Mouse (Mus musculus) lung, postnatal 4 days (tissue): ENCODE results near the gene Eef1e1.
A peak's percentile ranks its signal among the peaks of the same experiment; 100 is the strongest.
"Not testable (repeated sequence)": the region's sequence is repeated elsewhere in the genome, so short reads cannot be mapped to it uniquely, and the experiment has no call there.

Source experiments
- DNase-seq, 2 experiments: peaks; one replicate each; pipeline ENCODE4 v3.0.0; 2021

The Eef1e1 gene

GRCm38 (mm10) chr13:38658528-38659280 lies at the start of gene Eef1e1:
TSS of gene Eef1e1 (minus strand) at chr13:38659058.
- DNase-seq = peak; percentile 97

- no peak for DNase-seq
These were observed 32.0 kb upstream of the Eef1e1 start for GRCm38 (mm10) chr13:38690845-38691244.

- DNase-seq = peak in 1 of 2 experiments; percentile 24
These were observed 31.2 kb upstream of the Eef1e1 start for GRCm38 (mm10) chr13:38690028-38690427.

GRCm38 (mm10) chr13:38688761-38689160 lies 29.9 kb upstream of the Eef1e1 start:
- DNase-seq = no peak

GRCm38 (mm10) chr13:38672336-38672735 lies 13.5 kb upstream of the Eef1e1 start:
- no peak for DNase-seq

GRCm38 (mm10) chr13:38671451-38671850 lies 12.6 kb upstream of the Eef1e1 start:
- not testable (repeated sequence) for DNase-seq

GRCm38 (mm10) chr13:38670051-38670450 lies 11.2 kb upstream of the Eef1e1 start:
- DNase-seq = no peak

GRCm38 (mm10) chr13:38668514-38668913 lies 9.7 kb upstream of the Eef1e1 start:
- DNase-seq = peak; percentile 34 to 58

GRCm38 (mm10) chr13:38664753-38665152 lies 5.9 kb upstream of the Eef1e1 start:
- no peak for DNase-seq

GRCm38 (mm10) chr13:38659524-38660136 lies 772 bp upstream of the Eef1e1 start:
- DNase-seq = no peak

- DNase-seq = no peak
These were observed 993 bp downstream of the Eef1e1 start for GRCm38 (mm10) chr13:38657865-38658264.

GRCm38 (mm10) chr13:38650292-38650691 lies 8.6 kb downstream of the Eef1e1 start:
- DNase-seq = no peak

GRCm38 (mm10) chr13:38649069-38649468 lies 9.8 kb downstream of the Eef1e1 start:
- peak in 1 of 2 experiments; percentile 23 for DNase-seq

GRCm38 (mm10) chr13:38641414-38641813 lies 17.4 kb downstream of the Eef1e1 start:
- no peak for DNase-seq

GRCm38 (mm10) chr13:38640961-38641360 lies 17.9 kb downstream of the Eef1e1 start:
- no peak for DNase-seq

- DNase-seq = no peak
These were observed 20.2 kb downstream of the Eef1e1 start for GRCm38 (mm10) chr13:38638694-38639093.

GRCm38 (mm10) chr13:38634800-38635269 lies 24.0 kb downstream of the Eef1e1 start, which contains the start of gene Bloc1s5:
TSS of gene Bloc1s5 (minus strand) at chr13:38635109.
- DNase-seq = peak; percentile 94 to 96

GRCm38 (mm10) chr13:38634256-38634799 lies 24.5 kb downstream of the Eef1e1 start:
- DNase-seq = peak in 1 of 2 experiments; percentile 24

- no peak for DNase-seq
These were observed 25.4 kb downstream of the Eef1e1 start for GRCm38 (mm10) chr13:38633287-38634000.

- DNase-seq = no peak
These were observed 26.3 kb downstream of the Eef1e1 start for GRCm38 (mm10) chr13:38632556-38632955.

GRCm38 (mm10) chr13:38626229-38626525 lies 32.7 kb downstream of the Eef1e1 start:
- no peak for DNase-seq

GRCm38 (mm10) chr13:38625492-38626228 lies 33.2 kb downstream of the Eef1e1 start:
- DNase-seq = peak; percentile 58
